Mouse (Mus musculus) spleen, postnatal 10 days (tissue): Measurements from ENCODE around the gene Zfp719.

Source experiments
- DNase-seq, 2 experiments: peaks; one replicate each; pipeline ENCODE4 v3.0.0; 2021 to 2022; ENCODE audit warnings: low spot score in 2 of 2

The Zfp719 gene

DNA sequence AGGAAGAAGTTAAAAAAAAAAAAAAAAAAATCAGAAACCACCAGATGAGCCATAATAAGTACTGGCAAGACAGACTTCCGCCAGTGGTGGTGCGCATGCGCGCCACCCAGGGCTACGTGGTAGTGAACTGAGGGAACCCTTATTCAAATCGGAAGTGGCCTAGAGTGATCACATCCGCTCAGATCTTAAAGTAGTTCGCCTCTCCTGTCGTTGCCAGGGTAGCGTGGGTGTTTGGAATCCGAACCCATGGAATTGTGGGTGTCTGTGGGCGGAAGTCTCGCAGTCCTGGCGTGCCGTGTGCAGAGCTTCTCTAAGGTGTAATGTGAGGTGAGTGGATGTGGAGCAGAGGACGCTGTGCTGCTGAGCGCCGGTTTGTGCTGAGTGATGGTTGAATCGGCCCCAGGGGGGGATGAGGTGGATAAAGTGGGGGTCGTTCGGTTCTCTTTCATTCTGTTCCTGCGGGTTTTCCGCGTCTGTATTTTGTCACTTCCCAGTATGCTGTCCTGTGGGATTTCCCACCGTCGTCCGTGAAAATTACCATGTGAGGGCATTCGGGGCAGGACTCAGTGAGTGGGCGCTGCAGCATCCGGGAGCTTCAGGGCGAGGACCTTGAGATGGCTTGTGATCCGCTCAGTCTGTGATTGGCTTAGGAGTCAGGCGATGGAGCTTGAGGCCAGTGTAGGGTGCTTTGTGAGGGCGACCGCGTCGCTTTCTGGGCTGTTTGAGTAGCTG is at the start of gene Zfp719:
Zfp719 (plus strand) TSS at position 171 of the 732 bp plus-strand sequence.
- peak; percentile 55 to 85 for DNase-seq

DNA sequence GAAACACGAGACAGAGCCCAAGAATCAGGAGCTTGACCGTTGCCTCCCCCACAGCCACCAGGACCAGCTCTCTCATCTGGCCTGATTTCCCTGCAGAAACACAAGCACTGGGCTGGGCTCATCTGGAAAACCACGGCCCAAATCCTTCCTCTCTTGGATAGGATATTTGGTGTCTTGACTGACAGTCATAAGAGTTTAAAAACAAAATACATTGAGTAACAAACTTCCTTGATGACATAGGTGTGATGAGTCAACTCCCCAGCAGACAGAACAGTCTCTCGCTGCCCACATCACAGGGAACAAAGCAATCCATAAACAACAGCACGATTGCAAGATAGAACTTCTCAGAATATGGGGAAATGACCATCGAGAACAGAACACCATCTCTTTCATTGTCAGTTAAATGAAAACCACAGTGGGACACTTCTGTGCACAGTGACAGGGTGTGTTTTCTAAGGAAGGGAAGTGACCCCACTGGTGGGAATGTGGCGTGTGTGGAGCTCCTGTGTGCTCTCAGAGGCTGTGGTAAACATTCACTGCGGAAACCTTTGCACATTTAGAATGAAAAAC is 49.1 kb upstream of the Zfp719 start:
- no peak for DNase-seq

DNA sequence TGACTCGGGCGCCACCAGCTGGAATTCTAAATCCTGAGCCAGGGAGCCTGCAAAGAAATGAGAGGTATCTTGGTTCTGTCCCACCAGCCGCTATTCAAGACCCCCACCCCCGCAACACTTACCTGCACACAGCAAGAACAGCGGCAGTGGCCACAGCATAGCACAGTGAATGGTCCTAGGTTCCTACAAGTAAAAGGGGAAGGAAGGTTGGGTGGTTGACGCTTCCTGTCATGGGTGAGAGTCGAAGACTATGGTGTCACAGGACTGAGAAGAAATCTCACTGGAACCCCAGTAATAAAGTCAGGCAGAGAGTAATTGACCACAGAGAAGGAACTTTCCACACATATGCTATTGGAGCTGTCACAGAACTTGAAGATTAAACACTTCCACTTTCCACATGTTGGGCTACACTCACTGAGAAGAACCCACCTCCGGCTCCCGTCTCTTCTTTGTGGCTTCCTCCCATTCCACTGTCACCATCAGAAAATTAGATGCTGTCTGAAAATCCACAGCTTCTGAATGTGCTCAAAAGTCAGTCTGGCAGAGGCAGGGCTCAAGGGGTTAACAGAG is 46.4 kb upstream of the Zfp719 start:
- DNase-seq, result peak in 1 of 2 experiments; percentile 20

DNA sequence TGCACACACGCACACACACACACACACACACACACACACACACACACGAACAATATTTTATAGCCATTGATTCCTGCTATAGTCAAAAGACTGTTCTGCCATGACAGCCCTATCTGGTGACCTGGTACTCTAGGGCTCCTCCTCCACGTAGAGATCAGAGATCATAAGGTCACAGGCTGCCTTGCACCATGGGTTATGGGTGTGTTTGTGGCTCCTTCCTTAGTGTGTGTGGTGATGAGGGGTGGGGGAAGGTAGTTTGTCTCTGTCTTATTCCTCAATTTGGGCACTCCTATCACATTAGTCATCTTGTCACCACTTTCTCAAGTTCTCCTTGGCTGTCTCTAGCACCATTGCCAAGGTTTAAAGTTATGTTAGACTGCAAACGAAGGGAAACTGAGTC is 40.9 kb upstream of the Zfp719 start:
- DNase-seq, result no peak

DNA sequence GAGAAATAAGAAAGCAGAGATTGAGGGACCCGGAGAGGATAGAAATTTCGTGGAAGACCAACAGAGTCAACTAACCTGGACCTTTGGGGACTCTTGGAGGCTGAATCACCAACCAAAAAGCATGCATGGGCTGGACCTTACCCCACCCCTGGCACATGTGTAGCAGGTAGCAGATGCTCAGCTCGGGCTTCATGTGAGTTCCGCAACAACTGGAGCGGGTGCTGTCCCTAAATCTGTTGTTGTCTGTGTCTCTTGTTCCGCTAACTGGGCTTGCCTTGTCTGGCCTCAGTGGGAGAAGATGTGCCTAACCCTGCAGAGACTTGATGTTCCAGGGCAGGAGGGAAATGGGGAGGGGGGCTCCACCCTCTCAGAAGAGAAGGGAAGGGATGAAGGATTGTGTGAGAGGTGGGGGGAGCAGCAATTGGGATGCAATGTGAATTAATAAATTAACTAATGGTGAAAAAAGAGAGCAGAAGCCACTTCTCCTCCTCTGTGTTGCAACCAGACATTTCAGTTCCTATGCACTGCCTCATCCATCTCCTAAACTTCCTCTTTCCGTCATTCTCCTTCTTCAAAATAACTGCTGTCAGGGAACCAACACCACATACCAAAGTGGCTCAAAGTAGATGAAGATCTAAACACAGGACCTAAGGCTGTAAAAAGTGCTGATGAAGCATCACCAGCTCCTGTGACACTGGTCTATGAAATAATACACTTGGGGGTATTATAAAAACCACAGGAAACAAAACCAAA is 35.0 kb upstream of the Zfp719 start, which contains the start of gene Cd33:
Cd33 (minus strand) TSS at position 204 of the 753 bp plus-strand sequence.
- peak in 1 of 2 experiments; percentile 37 for DNase-seq

DNA sequence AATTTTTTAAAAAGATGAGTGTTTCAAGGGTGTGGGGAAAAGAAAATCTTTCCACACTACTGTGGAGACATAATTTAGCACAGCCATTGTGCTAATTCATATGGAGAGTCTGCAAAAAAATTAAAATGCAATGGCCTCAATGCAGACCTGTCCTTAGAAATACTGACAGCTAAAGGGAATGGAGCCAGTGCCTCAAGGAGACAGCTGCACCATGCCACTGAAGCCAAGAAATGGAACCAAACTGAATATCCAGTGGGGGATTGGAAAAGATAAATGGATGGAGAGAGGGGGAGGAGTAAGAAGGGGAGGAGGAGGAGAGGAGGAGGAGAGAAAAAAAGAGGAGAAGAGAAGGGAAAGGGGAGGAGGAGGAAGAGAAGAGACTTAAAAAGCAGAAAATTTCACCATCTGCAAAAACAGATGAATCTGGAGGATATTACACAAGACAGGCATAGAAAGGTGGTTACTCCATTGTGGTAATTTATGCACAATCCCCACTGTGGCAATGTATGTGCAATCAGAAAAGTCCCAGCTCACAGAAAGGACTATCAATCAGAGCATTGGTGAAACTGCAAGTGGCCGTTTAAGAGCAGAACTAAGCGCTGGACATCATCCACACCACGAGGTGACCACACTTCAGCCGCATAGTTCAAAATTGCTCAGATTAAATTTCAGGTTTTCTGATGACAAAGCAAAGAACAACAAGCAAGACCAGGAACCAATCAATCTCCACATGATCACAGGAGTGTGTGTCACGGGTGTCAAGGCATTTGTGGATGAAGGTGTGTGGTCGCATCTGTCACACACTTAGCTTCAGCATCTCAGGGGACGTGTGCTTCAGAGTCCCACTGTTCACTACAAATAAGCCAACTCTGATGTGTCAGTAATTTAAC is 33.5 kb upstream of the Zfp719 start:
- DNase-seq, result no peak

DNA sequence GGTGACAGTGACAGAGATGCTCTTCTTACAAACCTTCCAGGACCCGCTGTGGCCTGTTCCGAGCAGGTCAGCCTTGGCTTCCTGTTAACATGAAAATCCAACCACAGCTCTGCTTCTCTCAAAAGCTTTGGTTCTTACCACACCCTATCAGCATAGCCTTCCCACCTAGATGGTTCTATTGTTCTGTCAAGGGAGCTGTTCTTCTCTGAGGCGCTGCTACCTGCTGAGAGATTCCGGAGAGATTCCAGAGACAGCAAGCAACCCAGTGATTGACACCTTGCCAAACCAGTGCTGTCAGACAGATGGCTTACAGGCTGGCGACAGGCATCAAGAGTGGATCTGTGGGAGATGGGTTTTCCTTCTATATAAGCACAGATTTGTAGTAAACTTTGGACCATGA is 31.7 kb upstream of the Zfp719 start:
- no peak for DNase-seq

DNA sequence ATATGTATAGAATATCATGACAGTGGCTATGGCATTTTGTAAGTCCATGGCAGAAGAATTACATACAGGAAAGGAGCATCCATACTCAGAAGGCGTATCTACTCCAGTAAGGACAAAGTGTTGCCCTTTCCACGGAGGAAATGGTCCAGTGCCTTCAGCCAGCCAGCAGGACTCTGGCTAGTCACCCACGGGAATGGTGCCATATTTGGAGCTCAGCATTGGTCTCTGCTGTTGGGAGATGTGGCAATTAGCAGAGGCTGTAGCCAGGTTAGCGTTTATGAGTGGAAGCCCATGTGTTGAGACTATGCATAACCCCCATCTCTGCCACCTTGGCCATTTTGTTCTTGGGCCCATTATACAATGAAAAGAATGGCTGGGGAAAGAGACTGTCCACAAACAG is 31.2 kb upstream of the Zfp719 start:
- DNase-seq, result no peak

DNA sequence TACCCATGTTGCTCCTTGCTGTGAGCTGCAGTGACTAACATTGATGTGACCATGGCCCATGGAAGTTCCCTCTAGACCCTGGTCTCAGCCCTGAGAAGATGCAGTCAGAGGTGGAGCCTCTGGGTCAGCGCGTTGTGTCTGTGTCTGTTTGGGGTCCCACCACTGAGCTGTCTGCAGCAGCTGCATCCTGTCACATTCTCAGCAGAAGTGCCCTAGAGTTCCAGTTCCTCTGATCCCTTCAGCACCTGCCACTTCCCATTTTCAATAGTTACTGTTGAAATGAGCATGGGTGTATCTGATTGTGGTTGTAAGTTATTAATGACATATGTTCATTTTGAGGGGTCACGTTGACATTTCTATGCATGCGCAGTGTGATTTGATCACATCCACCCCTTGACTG is 26.3 kb upstream of the Zfp719 start:
- peak in 1 of 2 experiments; percentile 47 for DNase-seq

DNA sequence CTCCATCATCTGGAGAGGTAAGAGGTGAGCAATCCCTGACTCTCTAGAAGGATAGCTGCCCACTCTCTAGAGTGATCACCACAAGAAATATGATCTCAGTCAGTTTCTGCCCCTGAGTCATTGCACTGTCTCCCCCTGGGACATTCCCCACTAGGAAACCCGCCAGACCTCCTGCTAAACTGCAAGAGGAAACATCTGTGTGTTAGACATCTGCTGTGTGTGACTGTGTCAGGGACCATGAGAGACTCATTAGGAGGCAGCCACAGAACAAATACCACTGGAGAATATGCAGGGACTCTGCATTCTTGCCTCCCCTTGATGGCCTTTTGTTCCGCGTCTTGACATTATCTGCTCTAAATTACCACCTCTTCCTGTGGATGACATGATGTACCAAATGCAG is 24.9 kb upstream of the Zfp719 start:
- no peak for DNase-seq

DNA sequence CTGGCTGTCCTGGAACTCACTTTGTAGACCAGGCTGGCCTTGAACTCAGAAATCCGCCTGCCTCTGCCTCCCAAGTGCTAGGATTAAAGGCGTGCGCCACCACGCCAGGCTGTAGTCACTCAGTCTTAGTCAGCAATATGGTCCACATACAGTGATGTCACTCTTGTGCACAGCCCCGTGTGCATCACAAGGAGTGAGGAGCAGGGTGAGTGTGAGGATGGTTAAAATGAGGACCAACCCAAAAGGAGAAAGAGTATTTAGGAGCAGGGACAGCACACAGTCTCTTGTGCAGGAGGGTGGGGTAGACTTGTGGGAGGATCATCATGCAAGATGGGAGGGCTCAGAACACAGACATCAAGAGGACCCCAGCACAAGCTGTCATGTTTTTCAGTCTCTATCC is 24.1 kb upstream of the Zfp719 start:
- DNase-seq, result no peak

DNA sequence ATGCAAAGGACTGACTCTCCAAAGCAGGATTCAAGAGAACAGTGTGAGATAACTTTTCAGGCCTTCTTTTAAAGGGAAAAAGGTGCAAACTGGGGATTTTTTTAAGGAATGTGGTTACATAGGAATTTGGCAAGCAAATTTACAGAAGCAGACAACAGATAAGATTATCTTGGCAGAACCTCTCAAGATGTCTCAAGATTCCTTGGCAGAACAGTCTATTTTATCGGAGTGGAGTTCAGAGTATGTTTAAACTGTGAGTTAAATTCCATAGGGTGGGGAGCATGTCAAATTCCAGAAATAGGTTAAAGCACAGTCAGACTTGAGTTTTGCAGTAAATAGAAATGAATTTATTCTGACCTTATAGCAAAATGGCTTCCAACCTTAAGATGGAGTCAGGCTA is 22.5 kb upstream of the Zfp719 start:
- DNase-seq, result no peak

DNA sequence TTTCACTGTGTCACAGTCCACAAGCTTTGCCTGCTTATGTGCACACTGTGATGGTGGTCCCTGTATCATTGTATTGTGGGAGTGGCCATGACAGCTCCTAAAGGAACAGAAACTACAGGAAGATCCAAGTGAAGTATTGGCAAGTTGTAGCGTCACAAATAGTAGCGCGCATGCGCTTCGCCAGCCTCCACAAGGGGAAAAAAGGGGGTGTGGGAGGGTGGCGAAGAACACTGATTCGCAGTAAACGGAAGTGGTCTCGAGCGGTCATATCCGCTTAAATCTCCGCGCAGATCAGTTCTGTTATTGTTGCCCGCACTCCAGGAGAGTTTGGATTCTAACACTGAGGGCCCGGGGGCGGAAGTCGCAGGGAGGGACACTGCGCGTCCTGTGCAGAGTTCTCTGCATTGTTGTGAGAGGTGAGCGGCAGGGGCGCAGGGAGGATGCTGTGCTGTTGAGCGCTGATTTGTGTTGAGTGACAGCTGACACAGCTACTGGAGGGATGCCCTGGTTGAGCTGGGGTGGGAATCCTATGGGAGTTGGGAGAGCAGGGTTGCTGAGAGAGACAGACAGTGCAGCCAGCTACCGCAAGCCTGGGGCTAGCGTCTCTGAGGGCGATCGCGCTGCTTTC is 17.3 kb upstream of the Zfp719 start, which contains the start of gene Zfp658:
Zfp658 (plus strand) TSS at position 251 of the 628 bp plus-strand sequence.
- peak; percentile 27 to 77 for DNase-seq

DNA sequence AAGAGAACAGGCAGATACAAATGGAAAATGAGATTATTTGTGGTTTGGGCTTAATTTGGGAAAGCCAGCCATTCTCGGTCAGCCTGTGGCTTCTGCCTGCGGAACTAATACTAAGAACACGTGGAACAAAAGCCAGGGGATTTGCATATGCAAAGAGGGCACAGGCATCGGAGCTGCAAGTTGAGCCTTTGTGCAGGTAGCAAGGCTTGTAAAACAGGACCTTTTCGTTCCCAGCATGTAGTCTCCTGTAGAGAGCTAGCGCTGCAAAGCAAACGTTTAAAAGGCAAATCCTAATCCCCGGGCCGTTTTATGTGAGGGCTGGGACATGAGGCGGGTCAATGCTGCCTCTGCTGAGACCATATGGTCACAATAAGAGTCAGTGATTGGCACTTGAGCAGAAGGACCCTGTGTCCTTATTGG is 16.7 kb upstream of the Zfp719 start:
- peak in 1 of 2 experiments; percentile 45 for DNase-seq

DNA sequence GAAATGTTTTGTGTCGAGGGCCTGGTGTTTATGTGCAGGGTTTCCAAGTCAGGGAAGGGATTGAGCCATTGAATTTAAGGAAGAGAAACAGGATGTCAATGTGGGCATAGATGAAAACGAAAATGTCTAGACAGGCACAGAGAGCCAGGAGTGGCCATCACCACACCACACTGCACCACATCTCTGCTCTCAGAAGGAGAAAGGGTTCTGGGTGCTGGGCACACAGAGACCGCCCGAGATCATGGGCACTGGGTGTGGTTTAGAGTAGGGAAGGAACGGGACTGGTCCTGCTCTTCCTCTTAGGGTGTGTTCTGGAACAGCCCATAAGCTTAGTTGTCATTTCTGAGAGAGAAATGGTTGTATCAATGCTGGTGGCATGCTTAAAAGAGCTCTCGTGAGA is 16.1 kb upstream of the Zfp719 start:
- no peak for DNase-seq

DNA sequence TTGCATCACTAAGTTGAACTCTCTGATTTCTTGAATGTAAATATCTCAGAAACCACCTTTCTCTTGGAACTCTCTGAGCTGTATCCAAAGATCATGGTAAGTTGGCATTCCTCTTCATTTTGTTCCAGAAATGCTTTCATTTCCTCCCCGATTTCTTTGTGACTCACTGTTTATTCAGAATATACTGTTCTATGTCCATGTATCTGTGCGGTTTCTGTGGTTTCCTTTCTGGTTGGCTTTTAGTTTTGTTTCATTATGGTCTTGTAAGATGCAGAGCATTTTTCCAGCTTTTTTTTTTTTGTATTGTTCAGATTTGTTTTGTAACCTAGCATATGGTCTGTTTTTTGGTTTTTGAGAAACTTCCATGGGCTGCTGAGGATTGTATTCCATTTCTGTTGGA is 8.2 kb upstream of the Zfp719 start:
- DNase-seq, result no peak

DNA sequence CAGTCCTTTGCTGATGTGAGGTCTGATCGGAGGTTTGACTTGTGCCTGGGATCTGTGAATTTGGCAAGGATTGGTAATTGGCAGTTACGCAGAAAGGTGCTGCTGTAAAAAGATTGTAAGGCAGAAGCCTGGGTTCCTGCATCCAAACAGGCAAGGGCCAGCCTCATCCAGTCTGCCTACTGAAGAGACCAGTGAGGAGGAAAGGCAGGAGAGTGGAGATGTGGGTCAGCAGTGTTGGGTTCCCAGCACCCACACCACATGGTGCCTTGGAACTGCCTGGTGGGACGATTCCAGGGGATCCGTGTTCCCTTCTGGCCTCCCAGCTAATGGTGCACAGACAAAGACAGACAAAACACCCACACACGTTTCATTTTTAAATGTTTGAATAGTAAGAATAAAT is 1.1 kb downstream of the Zfp719 start:
- no peak for DNase-seq

DNA sequence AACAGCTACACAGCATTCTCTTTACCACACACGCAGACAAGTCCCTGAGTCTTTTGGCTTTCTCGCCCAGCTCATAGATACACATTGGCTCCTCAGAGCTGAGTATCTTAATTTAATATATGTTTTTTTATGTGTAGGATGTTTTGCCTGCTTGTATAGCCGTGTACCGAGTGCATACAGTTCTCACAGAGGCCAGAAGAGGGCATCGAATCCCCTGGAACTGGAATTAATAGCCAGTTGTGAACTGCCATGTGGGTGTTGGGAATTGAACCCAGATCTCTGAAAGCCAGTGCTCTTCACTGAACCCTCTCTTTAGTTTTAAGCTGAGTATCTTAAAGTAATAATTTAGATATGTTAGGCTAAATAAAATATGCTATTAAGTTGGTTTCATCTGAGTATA is 5.4 kb downstream of the Zfp719 start:
- no peak for DNase-seq

DNA sequence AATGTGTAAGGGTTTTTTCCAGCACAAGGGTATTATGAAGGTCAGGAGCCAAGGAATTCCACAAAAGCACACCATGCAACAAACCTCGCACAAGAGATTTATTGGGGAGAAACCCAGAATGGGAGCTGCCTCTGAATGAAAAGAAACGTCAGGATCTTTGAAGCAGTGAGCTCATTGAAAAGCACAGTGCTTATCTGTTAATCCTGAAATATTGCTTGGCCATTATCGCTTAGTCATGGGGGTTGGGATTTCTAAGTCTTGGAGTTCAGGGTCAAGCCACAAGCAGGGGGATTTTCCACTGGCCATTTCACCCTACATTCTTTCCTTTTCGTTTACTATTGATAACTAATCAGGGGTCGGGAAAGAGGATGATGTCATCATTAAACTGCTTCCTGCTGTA is 22.5 kb downstream of the Zfp719 start:
- no peak for DNase-seq

DNA sequence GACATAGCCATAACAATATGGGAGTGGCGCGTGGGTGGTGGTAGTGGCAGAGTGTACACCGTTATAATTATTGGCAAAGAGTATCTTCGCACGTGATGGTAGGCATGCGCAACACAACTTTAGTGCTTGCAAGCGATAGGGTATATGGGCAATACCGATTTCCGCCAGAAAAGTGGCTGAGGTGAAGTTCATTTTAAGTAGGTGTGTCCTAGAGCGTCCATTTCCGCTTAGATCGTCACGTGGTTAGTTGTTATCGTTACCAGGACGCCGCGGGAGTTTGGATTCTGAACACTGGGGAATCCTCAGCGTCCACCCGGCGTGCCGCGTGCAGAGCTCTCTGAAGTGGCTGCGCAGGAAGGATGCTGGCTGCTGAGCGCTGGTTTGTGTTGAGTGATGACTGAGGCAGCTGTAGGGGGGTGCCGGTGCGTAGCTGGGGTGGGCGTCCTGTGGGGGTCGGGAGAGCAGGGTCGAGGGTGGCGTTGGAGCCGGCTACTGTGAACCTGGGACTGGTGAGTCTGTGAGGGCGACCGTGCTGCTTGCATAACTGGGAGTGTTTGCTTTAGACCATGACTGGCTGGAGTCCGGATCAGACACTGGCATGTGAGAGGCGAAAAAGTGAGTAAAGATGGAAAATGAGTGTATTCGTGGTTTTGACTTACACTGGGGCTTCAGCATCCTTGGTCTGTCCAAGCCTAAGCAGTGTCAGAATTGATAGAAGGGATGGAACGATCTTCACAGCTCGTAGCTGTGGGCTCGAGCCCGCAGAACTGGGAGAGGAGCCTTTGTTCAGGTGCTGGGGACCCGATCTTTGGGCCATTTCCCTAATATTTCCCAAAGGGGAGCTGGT is 27.7 kb downstream of the Zfp719 start, which contains the start of gene Zfp819:
Zfp819 (plus strand) TSS at position 274 of the 847 bp plus-strand sequence.
- peak in 1 of 2 experiments; percentile 42 for DNase-seq
